Mouse (Mus musculus) CD4-positive, CD25-positive, alpha-beta regulatory T cell, adult 4 months (primary cell): Measurements from ENCODE around the gene Nptxr. TPM values are rescaled to one million over a fixed set of nuclear protein-coding genes. Genes with fewer than 3 reads are reported as not detected.

Source experiments
- ATAC-seq: one replicate; pipeline ENCODE4 v1.8.0; 2017
- polyA plus RNA-seq, 2 experiments: library from polyadenylated mRNA; unstranded; fragments of 100-300 nt; shearing (Covaris generic); gene quantifications; one replicate each; pipeline ENCODE4 v1.2.1; 2017

Nptxr gene
- polyA plus RNA-seq, result under 1 TPM in 1 of 2 experiments, not detected in 1; 0.42 TPM

DNA sequence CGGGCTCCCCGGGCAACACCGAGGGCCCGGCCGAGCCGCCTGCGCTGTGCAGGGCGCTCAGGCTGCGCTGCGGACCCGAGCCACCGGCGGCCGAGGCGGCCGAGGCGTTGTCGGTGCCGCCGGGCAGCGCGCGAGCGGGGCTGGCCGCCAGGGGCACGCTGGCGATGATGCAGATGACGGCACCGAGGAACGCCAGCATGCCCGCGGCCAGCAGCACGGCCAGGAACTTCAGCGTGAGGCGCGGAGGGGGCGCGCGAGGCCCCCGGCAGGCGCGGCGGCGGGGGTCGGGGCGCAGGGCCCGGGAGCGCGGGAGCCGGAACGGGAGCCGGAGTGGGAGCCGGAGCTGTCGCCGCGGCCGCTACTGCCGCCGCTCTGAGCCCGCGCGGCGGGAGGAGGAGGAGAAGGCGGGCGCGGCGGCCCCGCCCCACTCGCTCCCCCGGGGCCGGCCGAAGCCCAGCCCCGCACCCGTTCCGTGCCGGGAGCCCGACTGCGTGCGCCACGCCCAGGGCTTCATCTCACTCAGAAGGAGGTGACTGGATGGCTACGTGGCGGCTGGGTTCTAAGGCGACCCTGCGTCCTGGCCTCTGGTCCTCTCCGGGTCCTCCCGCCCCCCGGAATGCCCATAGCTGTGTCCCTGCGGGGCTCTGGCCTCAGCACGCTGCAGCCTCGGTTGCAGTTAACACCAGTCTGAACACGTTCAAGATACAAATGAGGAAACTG lies at the start of gene Nptxr:
Gene Nptxr, minus strand, starts transcription at position 415 of the 720 bp plus-strand sequence.
- no peak for ATAC-seq

GRCm38 (mm10) chr15:79850143-79850542 lies 45.6 kb upstream of the Nptxr start:
- no peak for ATAC-seq

DNA sequence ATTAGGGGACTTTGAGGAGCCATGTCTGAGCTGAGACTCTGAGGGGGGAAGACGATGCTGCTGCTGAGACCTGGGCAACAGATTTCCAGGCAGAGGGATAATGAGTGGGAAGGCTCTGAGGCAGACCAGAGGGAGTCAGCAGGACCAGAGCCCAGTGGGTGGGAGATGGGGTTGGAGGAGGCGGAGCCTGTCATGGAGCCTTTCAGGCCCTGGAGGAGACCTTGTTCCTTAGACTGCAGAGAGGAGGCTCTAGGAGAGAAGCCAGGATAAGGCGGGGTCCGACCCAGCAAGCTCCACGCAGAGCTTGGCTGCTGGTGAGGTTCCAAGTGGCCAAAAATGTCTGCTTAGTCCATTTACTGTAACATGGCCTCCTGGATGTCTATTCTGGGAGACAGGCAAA lies 42.5 kb upstream of the Nptxr start:
- no peak for ATAC-seq

DNA sequence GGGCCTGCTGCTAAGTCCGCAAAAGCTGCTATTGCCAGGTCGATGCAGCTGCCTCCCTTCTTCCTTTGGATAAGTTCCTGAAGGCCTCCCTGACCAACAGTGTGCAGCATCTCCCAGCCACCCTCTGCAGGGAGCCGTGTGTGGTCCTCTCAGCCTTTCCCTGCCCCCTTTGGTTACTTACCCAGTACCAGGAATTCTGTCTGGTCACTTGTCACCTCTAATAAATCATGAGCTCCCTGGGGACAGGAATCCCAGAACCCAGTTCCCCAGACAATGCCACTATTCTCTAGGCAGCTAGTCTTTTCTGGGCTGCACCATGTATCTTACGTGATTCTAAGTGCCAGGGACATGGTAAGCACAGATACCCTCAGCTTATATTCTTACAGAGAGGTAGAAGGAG lies 41.4 kb upstream of the Nptxr start:
- no peak for ATAC-seq

DNA sequence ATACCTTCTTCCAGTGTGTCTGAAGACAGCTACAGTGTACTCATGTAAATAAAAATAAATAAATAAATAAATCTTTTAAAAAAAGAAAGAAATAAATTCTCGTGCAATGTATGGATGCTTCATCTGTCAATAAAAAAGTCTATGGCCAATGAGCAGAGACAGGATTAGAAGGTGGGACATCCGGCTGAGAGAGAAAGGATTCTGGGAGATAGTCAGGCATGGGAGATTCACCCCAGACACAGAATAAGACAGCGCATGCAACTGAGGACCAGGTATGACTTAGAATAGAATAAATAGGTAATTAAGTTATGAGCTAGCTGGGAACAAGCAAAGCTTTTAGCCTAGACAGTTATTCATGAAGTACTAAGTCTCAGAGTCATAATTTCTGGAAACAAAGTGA lies 38.4 kb upstream of the Nptxr start:
- ATAC-seq, result no peak

GRCm38 (mm10) chr15:79840281-79840680 lies 35.7 kb upstream of the Nptxr start:
- ATAC-seq, result no peak

DNA sequence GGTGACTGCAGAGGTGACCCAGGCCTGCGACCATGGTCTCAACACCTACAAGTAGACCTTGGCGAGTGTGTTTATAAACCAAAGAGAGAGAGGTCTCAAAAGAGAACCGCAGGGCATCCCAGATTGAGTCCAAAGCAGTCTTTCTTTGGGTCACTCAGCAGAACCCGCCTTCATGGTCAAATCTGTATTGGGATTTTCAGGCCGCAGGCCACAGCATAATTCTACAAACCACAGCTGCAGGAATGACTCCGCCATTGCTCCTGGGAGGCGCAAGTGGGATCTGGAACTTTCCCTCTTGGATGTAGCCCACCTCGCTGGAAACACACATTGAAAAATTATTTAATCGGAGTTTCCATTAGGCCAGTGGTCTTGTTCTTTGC lies 30.3 kb upstream of the Nptxr start:
- ATAC-seq, result no peak

DNA sequence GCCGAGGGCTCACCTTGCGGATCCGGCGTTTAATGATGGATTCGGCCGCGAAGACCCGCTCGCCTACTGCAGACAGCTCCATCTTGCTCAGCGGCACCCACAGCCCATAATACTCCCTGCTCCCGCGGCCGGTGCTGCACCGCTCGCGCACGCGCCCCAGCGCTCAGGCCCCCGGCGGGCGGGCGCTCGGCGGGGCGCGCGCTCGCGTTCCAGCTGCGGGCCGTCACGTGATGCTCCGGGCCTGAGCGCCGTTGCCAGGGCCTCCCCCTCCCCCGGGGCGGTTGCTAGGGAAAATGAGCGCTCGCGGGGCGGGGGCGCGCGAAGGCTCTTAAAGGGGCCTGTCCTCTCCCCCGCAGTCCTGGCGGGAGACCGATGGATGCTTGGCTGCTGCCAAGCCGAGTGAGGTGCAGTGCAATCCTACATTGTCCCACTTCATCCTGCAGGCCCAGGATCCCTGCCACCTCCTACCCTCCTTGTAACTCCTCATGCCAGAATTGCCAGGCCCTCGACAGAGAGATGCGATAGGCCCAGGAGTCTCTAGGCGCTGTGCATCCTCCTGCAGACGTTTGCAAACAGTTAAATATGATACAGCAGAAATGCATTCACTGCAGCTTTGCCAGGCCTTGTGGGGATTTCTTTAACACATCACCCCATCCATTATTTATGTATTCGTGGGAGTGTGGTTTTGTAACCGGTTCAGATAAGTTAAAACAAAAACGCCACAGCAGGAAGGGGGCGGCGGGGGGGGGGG lies 29.7 kb upstream of the Nptxr start, which contains the start of the genes Npcd and Cbx6:
Gene Npcd, minus strand, starts transcription at position 108 of the 751 bp plus-strand sequence.
Gene Cbx6, minus strand, starts transcription at position 559 of the 751 bp plus-strand sequence.
- ATAC-seq, result peak; percentile 85

GRCm38 (mm10) chr15:79833251-79834050 lies 28.9 kb upstream of the Nptxr start:
- ATAC-seq, result no peak

DNA sequence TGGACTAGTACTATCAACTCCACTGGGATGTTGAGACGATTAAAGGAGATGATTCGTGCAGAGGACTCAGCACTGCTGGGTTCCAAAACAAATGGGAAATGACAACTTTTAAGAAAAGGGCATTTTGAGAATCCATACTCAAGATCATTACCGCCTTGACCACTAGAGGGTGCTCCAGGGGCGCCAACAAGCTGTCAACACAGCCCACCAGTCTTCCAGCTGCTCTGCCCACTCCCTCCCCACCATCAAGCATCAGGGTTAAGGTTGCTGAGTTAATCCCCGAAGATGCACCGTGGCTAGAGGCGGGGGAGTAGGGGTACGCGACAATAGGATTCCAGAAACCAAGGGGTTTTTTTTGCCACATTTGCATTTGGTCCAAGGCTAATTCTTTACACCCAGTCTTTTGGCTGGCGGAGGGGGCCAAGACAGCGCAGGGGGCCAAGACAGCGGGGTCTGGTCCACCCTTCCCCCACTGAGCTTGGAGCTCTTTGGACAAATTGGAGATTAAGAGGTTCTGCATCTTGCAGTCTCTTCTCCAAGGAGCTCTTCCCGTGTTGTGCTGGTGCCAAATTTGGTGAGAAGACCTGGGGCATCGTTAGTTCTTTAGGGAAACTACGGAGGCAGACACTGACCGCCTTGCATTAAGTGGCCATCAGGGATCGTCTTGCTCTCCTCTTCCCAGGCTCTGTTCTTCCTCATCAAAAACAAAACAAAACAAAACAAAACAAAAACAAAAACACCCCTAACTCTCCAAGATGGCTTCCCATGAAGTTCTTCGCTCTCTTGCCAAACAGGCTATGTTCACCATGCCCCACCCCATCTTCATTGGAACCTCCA lies 27.7 kb upstream of the Nptxr start:
- ATAC-seq, result peak; percentile 47

GRCm38 (mm10) chr15:79830388-79830787 lies 25.8 kb upstream of the Nptxr start:
- ATAC-seq, result peak; percentile 36

GRCm38 (mm10) chr15:79829431-79829830 lies 24.9 kb upstream of the Nptxr start:
- ATAC-seq, result no peak

- ATAC-seq, result no peak
Observed at GRCm38 (mm10) chr15:79828366-79829035, 23.9 kb upstream of the Nptxr start.

DNA sequence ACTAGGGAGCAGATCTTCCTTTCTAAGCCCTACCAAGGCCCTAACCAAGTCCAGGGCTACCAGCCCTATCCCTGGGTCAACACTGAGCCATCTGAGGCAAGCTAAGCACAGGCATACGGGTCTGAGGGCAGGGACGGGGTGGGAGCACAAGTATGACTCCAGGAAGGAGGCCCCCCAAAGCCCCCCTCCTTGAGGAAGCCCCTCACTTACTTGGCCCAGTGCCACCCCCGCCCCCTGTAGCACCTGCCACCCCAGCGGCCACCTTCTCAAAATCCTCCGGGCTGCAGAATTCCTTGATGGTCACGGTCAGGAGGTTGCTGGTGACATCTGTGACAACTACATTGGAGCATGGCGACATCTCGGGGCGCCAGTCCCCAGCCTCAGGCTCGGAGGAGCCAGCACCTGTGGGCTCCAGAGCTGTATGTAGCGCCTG lies 23.2 kb upstream of the Nptxr start:
- ATAC-seq, result no peak

- no peak for ATAC-seq
Observed at GRCm38 (mm10) chr15:79827061-79827777, 22.7 kb upstream of the Nptxr start.

DNA sequence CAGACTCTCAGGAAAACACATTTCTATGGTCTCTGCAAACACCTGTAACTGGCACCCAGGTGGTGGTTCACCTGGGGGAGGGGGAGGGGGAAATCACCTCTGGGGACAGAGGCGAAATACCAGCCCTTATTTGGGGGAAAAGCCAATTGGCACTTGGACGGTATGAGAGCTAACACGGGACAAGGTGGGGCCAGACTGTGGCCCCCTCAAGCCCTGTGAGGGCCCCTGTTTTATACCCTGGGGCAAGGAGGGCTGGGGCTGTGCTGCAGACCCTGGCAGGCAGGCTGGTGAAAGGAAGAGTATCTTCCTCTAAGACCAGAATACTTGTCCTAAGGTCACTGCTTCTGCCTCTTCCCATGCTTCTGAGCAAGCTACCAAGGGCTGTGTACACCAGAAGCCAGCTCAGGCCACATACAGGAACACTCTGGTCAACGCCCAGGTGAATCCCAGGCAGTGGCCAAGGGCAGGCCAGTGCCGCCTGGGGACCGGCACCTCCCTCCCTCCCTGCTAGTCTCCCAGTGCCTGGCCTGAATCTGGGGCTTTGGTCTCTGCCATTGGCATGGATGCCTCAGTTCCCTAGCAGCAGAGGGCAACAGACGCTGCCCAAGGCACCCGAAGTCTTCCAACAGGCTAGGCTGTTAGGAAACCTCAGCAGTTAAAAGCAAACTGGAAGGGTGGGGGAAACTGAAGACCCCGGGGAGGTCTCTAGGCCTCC lies 21.8 kb upstream of the Nptxr start:
- no peak for ATAC-seq

DNA sequence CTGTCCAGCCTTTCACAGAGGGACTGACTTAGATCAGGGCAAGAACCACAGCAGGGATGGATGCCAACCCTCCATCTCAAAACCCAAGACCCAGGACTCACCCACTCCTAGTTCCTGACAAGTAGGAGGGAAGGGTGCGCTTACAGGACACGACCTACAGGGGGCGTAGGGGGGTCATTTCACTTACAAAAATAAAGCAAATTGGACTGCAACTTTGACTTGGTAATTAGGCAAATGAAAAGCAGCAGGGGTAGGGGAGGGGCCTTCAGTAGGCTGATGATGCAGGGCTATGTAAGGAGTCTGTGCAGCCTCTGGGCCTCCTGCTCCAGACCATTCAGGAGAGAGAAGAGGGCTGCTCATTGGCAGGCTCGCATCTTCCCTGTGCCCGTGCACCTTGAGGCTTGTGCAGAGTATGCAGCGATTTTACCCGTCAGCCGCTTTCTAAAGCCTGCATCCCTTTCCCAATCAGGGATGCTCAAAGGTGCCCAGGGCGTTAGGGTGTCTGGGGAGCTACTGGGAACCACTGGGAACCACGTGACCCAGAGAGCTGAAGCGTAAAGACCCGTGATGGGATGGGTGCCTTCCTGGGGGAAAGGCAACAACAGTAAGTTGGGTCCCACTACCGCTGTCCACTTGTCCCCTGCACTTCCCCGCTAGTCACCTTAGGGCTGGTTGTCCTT lies 20.7 kb upstream of the Nptxr start:
- peak; percentile 53 for ATAC-seq

DNA sequence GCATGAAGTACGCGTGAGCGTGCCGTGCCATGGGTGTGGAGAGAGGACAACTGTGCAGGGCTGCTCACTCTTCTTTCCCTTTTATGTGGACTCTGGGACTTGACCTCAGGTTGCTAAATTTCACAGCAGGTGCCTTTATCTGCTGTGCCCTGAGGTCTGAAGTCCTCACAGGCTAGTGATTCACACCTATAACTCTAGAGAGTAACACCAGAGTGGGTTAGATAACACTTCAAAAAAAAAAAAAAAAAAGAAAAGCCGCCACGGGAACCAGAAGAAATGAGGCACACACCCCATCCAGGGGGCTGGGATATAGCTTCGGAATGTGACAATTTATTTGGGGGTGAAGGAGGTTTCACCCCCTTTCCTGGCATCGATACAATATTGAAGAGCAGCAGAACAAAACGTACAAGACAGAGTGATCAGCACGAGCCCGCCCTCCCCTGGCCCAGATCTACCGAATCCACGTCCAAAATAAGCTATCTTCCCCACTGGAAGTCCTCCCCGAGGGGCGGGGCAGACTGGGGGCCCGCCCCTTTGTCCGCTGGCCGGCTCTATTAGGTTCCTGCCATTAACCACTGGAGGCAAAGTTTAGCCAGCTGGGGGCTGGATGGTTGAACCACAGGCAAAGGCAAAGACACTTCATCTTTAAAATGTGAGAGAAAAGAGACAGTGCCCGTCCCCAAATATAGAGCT lies 19.2 kb upstream of the Nptxr start:
- no peak for ATAC-seq
